Mouse (Mus musculus) forebrain, embryonic 12.5 days (tissue): Measurements from ENCODE around the gene Trit1. TPM values are rescaled to one million over a fixed set of nuclear protein-coding genes. Genes with fewer than 3 reads are reported as not detected.

Source experiments
- ATAC-seq: fragments of 200-750 bp; cut with Nextera tagmentation; 2 replicates; pipeline ENCODE4 v1.8.0; 2017; ENCODE audit warnings: moderate TSS enrichment; ENCODE audit not compliant: low FRiP score
- H3K27ac ChIP-seq: fragments of 300-500 bp; sonication (generic); 2 replicates; pipeline ENCODE4 v1.5.1; 2016; ENCODE audit warnings: mild to moderate bottlenecking
- H3K27me3 ChIP-seq: fragments of 300-500 bp; sonication (generic); 2 replicates; pipeline ENCODE4 v1.6.1; 2016; ENCODE audit warnings: mild to moderate bottlenecking
- H3K36me3 ChIP-seq: fragments of 300-500 bp; sonication (generic); replicated peaks from 2 replicates; pipeline ENCODE4 v1.6.1; 2016; ENCODE audit warnings: mild to moderate bottlenecking
- H3K4me1 ChIP-seq: fragments of 300-500 bp; sonication (generic); 2 replicates; pipeline ENCODE4 v1.6.1; 2016
- H3K4me2 ChIP-seq: fragments of 300-500 bp; sonication (generic); 2 replicates; pipeline ENCODE4 v1.6.1; 2016; ENCODE audit warnings: mild to moderate bottlenecking, moderate library complexity
- H3K4me3 ChIP-seq: fragments of 300-500 bp; sonication (generic); replicated peaks from 2 replicates; pipeline ENCODE4 v1.5.1; 2016; ENCODE audit warnings: mild to moderate bottlenecking
- H3K9ac ChIP-seq: fragments of 300-500 bp; sonication (generic); 2 replicates; pipeline ENCODE4 v1.6.1; 2016; ENCODE audit warnings: mild to moderate bottlenecking
- H3K9me3 ChIP-seq: fragments of 300-500 bp; sonication (generic); 2 replicates; pipeline ENCODE4 v1.6.1; 2016
- WGBS: fragments of 180-500 bp; shearing (Covaris S2); methylation state at CpG from one replicate; pipeline ENCODE4 v1.1.7; 2016; 5-methylcytosine and 5-hydroxymethylcytosine counted together
- polyA plus RNA-seq: library from polyadenylated mRNA; unstranded; fragments of >200 nt; fragmentation: Nextera tagmentation; extraction: Ambion mirVana; gene quantifications from 2 replicates; pipeline ENCODE4 v1.2.1, GENCODE M21; 2016

Trit1 gene
- polyA plus RNA-seq, 1 experiment from 2014 or later, result 29.3 TPM

DNA sequence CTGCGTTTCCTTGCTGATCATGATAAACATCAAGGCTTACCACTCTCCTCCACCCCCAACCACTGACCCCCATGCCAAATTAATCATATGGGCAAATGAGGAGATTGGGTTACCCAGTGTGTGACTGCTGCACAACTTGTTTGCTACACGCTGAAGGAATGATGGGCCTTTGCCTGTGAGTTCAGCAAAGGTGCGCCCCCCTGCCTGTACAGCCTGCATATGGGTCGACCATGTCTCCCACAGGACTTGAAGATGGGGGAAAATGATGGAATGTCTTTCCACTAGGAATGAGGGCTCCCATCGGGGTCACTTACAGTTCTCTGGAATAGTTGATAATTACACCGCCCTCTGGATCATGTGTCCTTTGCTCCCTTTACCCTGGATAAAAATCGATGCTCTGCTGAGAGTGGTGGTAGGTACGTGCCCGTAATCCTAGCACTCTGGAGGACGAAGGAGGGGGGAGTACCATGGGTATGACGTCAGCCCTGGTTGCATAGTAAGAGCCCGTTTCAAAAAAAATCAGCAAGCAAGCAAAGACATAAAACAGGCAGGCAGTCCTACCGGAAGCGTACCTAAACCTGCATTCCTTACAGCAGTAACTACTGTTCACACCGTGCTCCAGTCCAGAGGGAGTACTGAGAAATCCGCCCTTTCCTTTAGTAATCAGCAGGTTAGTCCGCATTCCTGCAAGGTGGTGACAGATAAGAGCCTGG is 76.8 kb downstream of the Trit1 start:
- no peak for ATAC-seq
- H3K4me1 ChIP-seq, result no peaks in the 10 kb centered on the region
- H3K4me2 ChIP-seq, result no peak overlapping the region
- no peak overlapping the region for H3K4me3 ChIP-seq
- no peak overlapping the region for H3K9ac ChIP-seq
- no peaks in the 10 kb centered on the region for H3K27me3 ChIP-seq
- H3K27ac ChIP-seq, result no peak overlapping the region
- no peaks in the 10 kb centered on the region for H3K36me3 ChIP-seq
- WGBS, result 68% methylated on average over 17 of the region's 17 CpGs
- no peaks in the 10 kb centered on the region for H3K9me3 ChIP-seq

DNA sequence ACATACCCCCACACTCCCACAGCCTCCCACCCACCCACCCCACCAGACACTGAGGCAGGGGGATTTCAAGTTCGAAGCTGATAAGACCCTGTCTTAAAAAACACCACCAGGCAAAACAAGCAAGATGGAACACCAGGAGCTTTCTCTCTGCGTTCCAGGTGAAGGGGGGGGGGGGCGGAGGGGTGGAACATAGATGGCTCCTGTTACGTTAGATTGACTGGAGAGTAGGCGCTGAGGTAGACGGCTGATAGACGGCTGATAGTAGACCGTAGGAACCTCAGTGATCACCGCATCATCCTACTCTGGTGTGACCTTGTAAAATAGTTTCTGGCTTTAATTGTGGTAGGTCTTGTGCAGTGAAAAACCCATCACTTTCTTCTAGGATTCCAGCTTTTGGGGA is 77.5 kb downstream of the Trit1 start:
- Histone ChIP-seq H3K27ac (no peak overlapping the region), H3K4me2 (no peak overlapping the region), H3K27me3 (no peaks in the 10 kb centered on the region), H3K4me1 (no peaks in the 10 kb centered on the region), H3K36me3 (no peaks in the 10 kb centered on the region), H3K9me3 (no peaks in the 10 kb centered on the region), H3K9ac (no peak overlapping the region), H3K4me3 (no peak overlapping the region)
- 80% methylated on average over 8 of the region's 9 CpGs for WGBS
- ATAC-seq, result no peak

Other genes with a start within 250 kb of the Trit1 start
- 69.4 and 70.1 TPM in 2 replicates for gene Ppt1, start 180.4 kb upstream of the Trit1 start, polyA plus RNA-seq
- 28.1 and 44.4 TPM in 2 replicates for gene Cap1, start 130.5 kb upstream of the Trit1 start, polyA plus RNA-seq
- gene Mfsd2a, start 55.4 kb upstream of the Trit1 start, polyA plus RNA-seq, result 21.7 TPM in 2 replicates
- gene Mycl, start 20.9 kb upstream of the Trit1 start, polyA plus RNA-seq, result 84.0 and 84.3 TPM in 2 replicates
- gene Bmp8b, start 88.6 kb downstream of the Trit1 start, polyA plus RNA-seq, result 0.17 and 0.24 TPM in 2 replicates
- gene Oxct2b, start 99.7 kb downstream of the Trit1 start, polyA plus RNA-seq, result 0.15 and 0.17 TPM in 2 replicates
- gene Ppie, start 123.4 kb downstream of the Trit1 start, polyA plus RNA-seq, result 103 and 109 TPM in 2 replicates
- 2.5 and 2.6 TPM in 2 replicates for gene Hpcal4, start 166.6 kb downstream of the Trit1 start, polyA plus RNA-seq
- gene Nt5c1a, start 184.9 kb downstream of the Trit1 start, polyA plus RNA-seq, result not detected in 2 replicates
- 5.1 and 5.9 TPM in 2 replicates for gene Heyl, start 217.0 kb downstream of the Trit1 start, polyA plus RNA-seq
- 35.5 and 36.0 TPM in 2 replicates for gene Pabpc4, start 245.8 kb downstream of the Trit1 start, polyA plus RNA-seq